Mouse (Mus musculus) embryo, embryonic 11.5 days (tissue): Measurements from ENCODE around the gene Cers6.

ENCODE experiments used
- DNase-seq: peaks from one replicate; pipeline ENCODE4 v3.0.0-alpha.2; 2012; ENCODE audit warnings: low read depth, low spot score

Gene Cers6

GRCm38 (mm10) chr2:69015172-69015724, 154.0 kb downstream of the Cers6 start:
- DNase-seq: no peak

- no peak for DNase-seq
Observed at GRCm38 (mm10) chr2:69015822-69016221, 154.6 kb downstream of the Cers6 start.

GRCm38 (mm10) chr2:69019026-69019565, 157.9 kb downstream of the Cers6 start:
- no peak for DNase-seq

- DNase-seq: no peak
Observed at GRCm38 (mm10) chr2:69019821-69020489, 158.7 kb downstream of the Cers6 start.

GRCm38 (mm10) chr2:69020636-69021310, 159.5 kb downstream of the Cers6 start:
- no peak for DNase-seq

GRCm38 (mm10) chr2:69021516-69021915, 160.3 kb downstream of the Cers6 start:
- DNase-seq: peak; percentile 11

- no peak for DNase-seq
Observed at GRCm38 (mm10) chr2:69024856-69025255, 163.6 kb downstream of the Cers6 start.

GRCm38 (mm10) chr2:69032562-69032961, 171.3 kb downstream of the Cers6 start:
- no peak for DNase-seq

GRCm38 (mm10) chr2:69035457-69035856, 174.2 kb downstream of the Cers6 start:
- DNase-seq: no peak

GRCm38 (mm10) chr2:69037362-69037761, 176.1 kb downstream of the Cers6 start:
- DNase-seq: no peak

- DNase-seq: no peak
Observed at GRCm38 (mm10) chr2:69042327-69043106, 181.3 kb downstream of the Cers6 start.

- DNase-seq: peak; percentile 47
Observed at GRCm38 (mm10) chr2:69043431-69044118, 182.3 kb downstream of the Cers6 start.

GRCm38 (mm10) chr2:69045926-69046325, 184.7 kb downstream of the Cers6 start:
- DNase-seq: no peak

- DNase-seq: no peak
Observed at GRCm38 (mm10) chr2:69047297-69047696, 186.1 kb downstream of the Cers6 start.

GRCm38 (mm10) chr2:69047805-69048204, 186.6 kb downstream of the Cers6 start:
- no peak for DNase-seq

- no peak for DNase-seq
Observed at GRCm38 (mm10) chr2:69049179-69049578, 187.9 kb downstream of the Cers6 start.

GRCm38 (mm10) chr2:69050189-69050588, 188.9 kb downstream of the Cers6 start:
- no peak for DNase-seq

GRCm38 (mm10) chr2:69051596-69051995, 190.4 kb downstream of the Cers6 start:
- DNase-seq: no peak

GRCm38 (mm10) chr2:69053210-69053858, 192.1 kb downstream of the Cers6 start:
- DNase-seq: no peak

- no peak for DNase-seq
Observed at GRCm38 (mm10) chr2:69054279-69054678, 193.0 kb downstream of the Cers6 start.

- no peak for DNase-seq
Observed at GRCm38 (mm10) chr2:69055174-69055573, 193.9 kb downstream of the Cers6 start.
